Mouse (Mus musculus): ENCODE results near the gene Crcp. TPM values are rescaled to one million over a fixed set of nuclear protein-coding genes. Genes with fewer than 3 reads are reported as not detected.

The Crcp gene
- polyA plus RNA-seq, 1 experiment from 2014 or later = 37.0 TPM

DNA sequence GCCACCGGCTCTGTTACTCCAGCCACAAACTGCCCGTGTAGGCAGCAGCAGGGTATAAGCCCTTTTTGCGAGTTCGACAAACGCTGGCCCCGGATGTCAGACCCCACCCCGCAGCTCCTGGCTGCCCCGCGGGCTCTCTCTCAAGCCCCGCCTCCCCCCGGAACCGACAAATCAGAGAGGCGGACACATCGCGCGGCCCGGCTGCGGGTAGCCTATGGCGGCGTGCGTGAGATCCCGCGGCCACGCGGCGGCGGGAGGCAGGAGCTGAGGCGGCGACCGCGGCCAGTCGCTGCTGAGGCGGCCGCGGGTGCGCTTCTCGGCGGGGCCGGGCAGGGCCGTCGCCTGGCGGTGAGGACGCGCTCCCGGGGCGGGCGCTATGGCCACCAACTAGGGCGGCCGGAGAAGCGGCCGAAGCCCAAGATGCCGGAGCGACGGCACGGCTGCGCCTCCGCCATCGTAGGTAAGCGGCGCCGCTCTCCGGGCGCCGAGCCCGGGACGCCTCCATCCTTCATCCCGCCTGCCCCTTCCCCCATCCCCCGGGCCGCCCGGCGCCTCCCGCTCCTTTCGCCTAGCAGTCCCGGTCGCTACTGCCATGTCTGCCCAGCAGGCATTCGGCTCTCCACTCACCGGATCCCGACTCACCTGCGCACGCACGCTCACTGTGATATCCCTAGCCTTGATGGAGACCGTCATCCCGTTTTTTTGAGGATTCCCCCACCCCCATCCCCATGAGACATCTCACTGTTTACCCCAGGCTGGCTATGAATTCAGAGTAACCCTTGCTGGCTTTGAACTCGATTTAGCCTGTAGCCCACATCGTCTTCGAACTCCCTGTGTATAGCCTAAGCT, 50.3 kb downstream of the Crcp start:
- H3K4me2 ChIP-seq (ENCODE audit: low read depth, low read length) = peak overlapping the region; percentile 82
- WGBS = 1% methylated on average over 76 of the region's 86 CpGs
- H3K4me1 ChIP-seq (replicated peaks; ENCODE audit: control insufficient read depth, insufficient read depth, low read length) = peaks cover 13% of the 10 kb centered on the region
- peak overlapping the region; percentile 59 for H3K4me3 ChIP-seq (ENCODE audit: low read length)
- 0 out of 2 replicates have a peak, but pooled peaks cover 2% of the 10 kb centered on the region for H3K9me3 ChIP-seq (ENCODE audit: control insufficient read depth, low read length)
- peak; percentile 98 for ATAC-seq (ENCODE audit: low read depth)
- H3K9ac ChIP-seq (ENCODE audit: low read length) = peak overlapping the region; percentile 69
- peak overlapping the region; percentile 30; the same call in 1 of the 2 replicates for H3K27ac ChIP-seq (ENCODE audit: low read length)
- H3K36me3 ChIP-seq (ENCODE audit: control insufficient read depth, insufficient read depth, low read length) = no peaks in the 10 kb centered on the region
- H3K27me3 ChIP-seq (ENCODE audit: control insufficient read depth, insufficient read depth, low read depth, low read length) = no peaks in the 10 kb centered on the region

DNA sequence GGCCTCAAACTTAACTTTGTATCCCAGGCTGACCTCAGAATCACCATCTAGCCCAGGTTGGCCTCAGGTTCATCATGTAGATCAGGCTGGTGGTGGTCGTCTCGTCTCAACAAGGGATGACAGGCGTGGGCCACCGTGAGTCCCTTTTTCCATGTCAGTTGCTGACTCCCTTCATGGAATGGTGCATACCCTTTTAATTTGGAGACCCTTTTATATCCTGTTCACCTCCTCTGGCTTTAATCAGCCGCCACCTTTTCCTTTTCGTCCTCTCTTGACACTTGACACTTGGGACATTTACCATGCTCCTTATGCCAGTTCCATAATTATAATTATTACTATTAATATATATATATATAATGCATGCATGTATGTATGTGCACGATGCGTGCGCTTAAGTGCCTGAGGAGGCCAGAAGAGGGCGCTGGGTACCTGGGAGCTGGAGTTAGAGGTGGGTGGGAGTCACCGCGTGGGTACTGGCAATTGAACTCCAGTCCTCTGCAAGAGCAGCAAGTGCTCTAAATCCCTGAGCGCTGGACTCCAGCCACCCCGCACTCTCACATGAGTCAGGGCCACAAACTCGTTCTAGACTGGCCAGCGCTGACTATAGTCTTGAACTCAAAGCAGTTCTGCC, 51.1 kb downstream of the Crcp start:
- Histone ChIP-seq H3K4me2 (ENCODE audit: low read depth, low read length) (peak overlapping the region; percentile 82), H3K9me3 (ENCODE audit: control insufficient read depth, low read length) (0 out of 2 replicates have a peak, but pooled peaks cover 2% of the 10 kb centered on the region), H3K36me3 (ENCODE audit: control insufficient read depth, insufficient read depth, low read length) (no peaks in the 10 kb centered on the region), H3K27me3 (ENCODE audit: control insufficient read depth, insufficient read depth, low read depth, low read length) (no peaks in the 10 kb centered on the region), H3K9ac (ENCODE audit: low read length) (peak overlapping the region; percentile 69), H3K4me1 (replicated peaks; ENCODE audit: control insufficient read depth, insufficient read depth, low read length) (peaks cover 13% of the 10 kb centered on the region), H3K4me3 (ENCODE audit: low read length) (peak overlapping the region; percentile 59), H3K27ac (ENCODE audit: low read length) (no peak overlapping the region)
- ATAC-seq (ENCODE audit: low read depth) = no peak
- 70% methylated on average over 16 of the region's 16 CpGs for WGBS

DNA sequence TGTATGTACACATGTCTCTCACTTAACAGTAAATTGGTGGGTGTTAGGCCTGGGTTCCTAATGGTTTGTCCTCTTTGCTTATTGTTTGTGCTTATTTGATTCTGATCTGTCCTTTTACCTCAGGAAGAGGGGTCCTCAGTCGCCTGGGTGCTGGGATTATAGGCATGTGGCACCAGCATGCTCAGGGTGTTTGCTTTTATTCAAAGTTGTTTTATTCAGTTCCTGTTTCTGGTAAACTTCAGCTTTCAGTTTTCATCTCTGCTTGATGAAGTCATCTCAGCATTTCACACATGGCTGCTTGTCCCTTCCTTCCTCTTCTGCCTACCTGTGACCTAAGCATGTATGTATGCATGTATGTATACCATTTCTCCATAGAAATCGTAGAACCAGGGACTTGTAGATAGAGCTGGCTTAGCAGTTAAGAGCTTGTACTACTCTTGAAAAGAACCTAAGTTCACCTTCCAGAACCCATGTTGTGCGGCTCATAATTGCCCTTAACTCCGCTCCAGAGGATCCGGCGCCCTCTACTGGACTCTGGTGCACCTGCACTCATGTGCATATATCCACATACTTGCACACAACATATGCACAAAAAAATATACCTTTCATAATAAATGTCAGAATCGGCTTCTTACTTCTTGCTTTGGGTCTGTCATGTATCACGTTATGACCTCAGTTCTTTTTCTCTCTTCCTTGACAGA, 52.2 kb downstream of the Crcp start:
- 0 out of 2 replicates have a peak, but pooled peaks cover 2% of the 10 kb centered on the region for H3K9me3 ChIP-seq (ENCODE audit: control insufficient read depth, low read length)
- WGBS = 94% methylated on average over 8 of the region's 8 CpGs
- no peaks in the 10 kb centered on the region for H3K27me3 ChIP-seq (ENCODE audit: control insufficient read depth, insufficient read depth, low read depth, low read length)
- no peaks in the 10 kb centered on the region for H3K36me3 ChIP-seq (ENCODE audit: control insufficient read depth, insufficient read depth, low read length)
- no peak overlapping the region for H3K9ac ChIP-seq (ENCODE audit: low read length)
- H3K4me2 ChIP-seq (ENCODE audit: low read depth, low read length) = no peak overlapping the region
- H3K4me3 ChIP-seq (ENCODE audit: low read length) = no peak overlapping the region
- H3K4me1 ChIP-seq (replicated peaks; ENCODE audit: control insufficient read depth, insufficient read depth, low read length) = peaks cover 13% of the 10 kb centered on the region
- no peak overlapping the region for H3K27ac ChIP-seq (ENCODE audit: low read length)
- no peak for ATAC-seq (ENCODE audit: low read depth)

DNA sequence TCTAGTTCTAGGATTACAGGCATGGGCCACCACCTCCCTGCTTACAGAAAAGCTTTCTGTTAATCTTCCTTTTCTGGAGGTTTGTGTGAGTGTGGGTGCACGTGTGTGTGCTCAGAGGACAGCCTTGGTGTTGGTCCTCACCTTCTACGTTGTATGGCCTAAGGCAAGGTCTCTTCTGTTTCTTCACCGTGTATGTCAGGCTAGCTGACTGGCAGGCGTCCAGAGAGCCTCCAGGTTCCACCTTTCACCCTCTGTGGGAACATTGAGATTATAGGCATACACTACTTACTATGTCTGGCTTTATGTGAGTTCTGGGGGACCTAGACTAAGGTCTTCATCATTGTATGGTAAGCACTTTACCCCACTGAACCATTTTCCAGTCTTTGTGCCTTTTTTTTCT, 53.3 kb downstream of the Crcp start:
- H3K4me3 ChIP-seq (ENCODE audit: low read length) = no peak overlapping the region
- no peaks in the 10 kb centered on the region for H3K27me3 ChIP-seq (ENCODE audit: control insufficient read depth, insufficient read depth, low read depth, low read length)
- H3K4me1 ChIP-seq (replicated peaks; ENCODE audit: control insufficient read depth, insufficient read depth, low read length) = peaks cover 13% of the 10 kb centered on the region
- H3K4me2 ChIP-seq (ENCODE audit: low read depth, low read length) = no peak overlapping the region
- no peak overlapping the region for H3K9ac ChIP-seq (ENCODE audit: low read length)
- no peak for ATAC-seq (ENCODE audit: low read depth)
- no peaks in the 10 kb centered on the region for H3K36me3 ChIP-seq (ENCODE audit: control insufficient read depth, insufficient read depth, low read length)
- H3K9me3 ChIP-seq (ENCODE audit: control insufficient read depth, low read length) = 0 out of 2 replicates have a peak, but pooled peaks cover 2% of the 10 kb centered on the region
- H3K27ac ChIP-seq (ENCODE audit: low read length) = no peak overlapping the region
- 73% methylated on average over 4 of the region's 4 CpGs for WGBS

DNA sequence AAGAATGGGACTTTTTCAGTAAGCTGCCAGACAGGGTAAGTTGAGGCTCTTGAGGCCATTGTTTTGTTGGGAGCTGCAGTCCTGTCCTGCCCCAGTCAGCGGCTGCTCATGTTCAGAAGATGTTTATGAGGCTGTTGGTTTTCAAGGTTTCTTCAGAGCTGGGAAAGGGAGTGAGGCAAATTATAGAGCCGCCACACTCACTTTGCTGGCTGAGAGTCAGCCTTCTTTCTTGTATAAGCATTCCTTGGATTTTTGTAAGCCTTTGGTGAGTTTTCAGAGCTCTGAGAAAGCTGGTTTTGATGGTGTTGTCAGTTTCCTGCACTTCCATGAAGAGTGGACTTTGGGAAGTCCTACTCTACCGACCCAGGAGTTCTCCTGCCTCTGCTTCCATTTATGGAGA, 55.2 kb downstream of the Crcp start:
- H3K9me3 ChIP-seq (ENCODE audit: control insufficient read depth, low read length) = 0 out of 2 replicates have a peak, but pooled peaks cover 2% of the 10 kb centered on the region
- no peak for ATAC-seq (ENCODE audit: low read depth)
- H3K27ac ChIP-seq (ENCODE audit: low read length) = peak overlapping the region; percentile 9; the same call in 1 of the 2 replicates
- H3K27me3 ChIP-seq (ENCODE audit: control insufficient read depth, insufficient read depth, low read depth, low read length) = no peaks in the 10 kb centered on the region
- no peaks in the 10 kb centered on the region for H3K36me3 ChIP-seq (ENCODE audit: control insufficient read depth, insufficient read depth, low read length)
- H3K4me1 ChIP-seq (replicated peaks; ENCODE audit: control insufficient read depth, insufficient read depth, low read length) = peaks cover 9% of the 10 kb centered on the region; the same call in 1 of the 2 replicates
- H3K9ac ChIP-seq (ENCODE audit: low read length) = no peak overlapping the region
- no peak overlapping the region for H3K4me2 ChIP-seq (ENCODE audit: low read depth, low read length)
- 63% methylated on average over 3 of the region's 3 CpGs for WGBS
- H3K4me3 ChIP-seq (ENCODE audit: low read length) = no peak overlapping the region

DNA sequence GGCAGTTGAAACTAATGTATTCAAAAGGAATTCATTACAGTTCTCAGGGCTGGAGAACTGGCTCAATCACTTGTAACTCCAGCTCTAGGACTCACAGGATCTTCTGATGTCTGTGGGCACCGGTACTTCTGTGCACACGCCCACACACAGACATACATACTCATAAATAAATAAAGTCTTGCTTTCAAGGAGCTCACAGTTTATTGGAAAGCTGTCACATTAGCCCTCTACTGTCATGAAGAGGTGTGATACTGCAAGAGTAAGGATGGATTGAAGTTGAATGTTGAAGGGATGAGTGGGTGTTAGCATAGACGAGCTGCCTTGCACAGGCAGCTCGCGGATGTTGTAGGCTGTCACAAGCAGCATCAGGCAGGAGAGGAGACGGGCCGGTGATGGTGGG, 58.9 kb downstream of the Crcp start:
- Histone ChIP-seq H3K27me3 (ENCODE audit: control insufficient read depth, insufficient read depth, low read depth, low read length) (no peaks in the 10 kb centered on the region), H3K9me3 (ENCODE audit: control insufficient read depth, low read length) (no peaks in the 10 kb centered on the region), H3K36me3 (ENCODE audit: control insufficient read depth, insufficient read depth, low read length) (no peaks in the 10 kb centered on the region), H3K9ac (ENCODE audit: low read length) (no peak overlapping the region), H3K27ac (ENCODE audit: low read length) (no peak overlapping the region), H3K4me3 (ENCODE audit: low read length) (no peak overlapping the region), H3K4me1 (replicated peaks; ENCODE audit: control insufficient read depth, insufficient read depth, low read length) (peaks cover 4% of the 10 kb centered on the region; the same call in 1 of the 2 replicates), H3K4me2 (ENCODE audit: low read depth, low read length) (no peak overlapping the region)
- ATAC-seq (ENCODE audit: low read depth) = no peak
- WGBS = 65% methylated on average over 7 of the region's 7 CpGs

DNA sequence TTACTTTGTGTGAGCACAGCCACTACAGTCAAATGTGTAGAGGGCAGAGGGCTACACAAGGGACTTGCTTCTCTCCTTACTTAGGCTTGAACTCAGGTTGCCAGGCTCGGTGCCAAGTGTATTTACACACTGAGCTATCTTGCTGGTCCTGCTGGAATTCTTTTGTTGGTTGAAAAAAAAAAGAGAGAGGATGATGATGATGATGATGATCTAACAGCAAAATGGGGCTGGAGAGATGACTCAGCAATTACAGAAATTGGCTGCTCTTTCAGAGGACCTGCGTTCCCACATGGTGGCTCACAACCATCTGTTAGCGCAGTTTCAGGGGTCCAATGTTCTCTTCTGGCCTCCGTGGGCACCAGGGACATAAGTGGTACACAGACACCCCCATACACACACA, 59.5 kb downstream of the Crcp start:
- ATAC-seq (ENCODE audit: low read depth) = no peak
- H3K27ac ChIP-seq (ENCODE audit: low read length) = no peak overlapping the region
- H3K36me3 ChIP-seq (ENCODE audit: control insufficient read depth, insufficient read depth, low read length) = no peaks in the 10 kb centered on the region
- no peaks in the 10 kb centered on the region for H3K27me3 ChIP-seq (ENCODE audit: control insufficient read depth, insufficient read depth, low read depth, low read length)
- H3K4me1 ChIP-seq (replicated peaks; ENCODE audit: control insufficient read depth, insufficient read depth, low read length) = peaks cover 4% of the 10 kb centered on the region; the same call in 1 of the 2 replicates
- no peak overlapping the region for H3K4me2 ChIP-seq (ENCODE audit: low read depth, low read length)
- no peaks in the 10 kb centered on the region for H3K9me3 ChIP-seq (ENCODE audit: control insufficient read depth, low read length)
- H3K4me3 ChIP-seq (ENCODE audit: low read length) = no peak overlapping the region
- H3K9ac ChIP-seq (ENCODE audit: low read length) = no peak overlapping the region
- 81% methylated on average over 4 of the region's 4 CpGs for WGBS

DNA sequence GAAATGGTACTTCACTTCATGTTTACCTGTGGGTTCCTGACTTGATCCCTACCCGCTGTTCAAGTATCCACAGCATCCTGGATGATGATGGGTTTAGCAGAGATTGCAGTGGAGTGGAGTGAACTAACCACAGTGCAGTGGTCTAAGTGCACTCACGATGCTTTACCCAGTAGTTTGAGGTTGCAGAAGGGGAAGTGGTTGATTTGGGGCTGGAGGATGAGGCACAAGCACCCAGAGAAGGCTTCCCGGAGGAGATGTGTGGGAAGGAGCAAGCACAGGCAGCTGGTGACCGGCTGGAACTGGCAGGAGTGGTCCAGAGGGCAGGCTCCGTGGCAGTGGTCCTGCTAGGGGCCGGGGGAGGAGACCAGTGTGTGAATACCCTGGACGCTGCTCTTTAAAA, 60.1 kb downstream of the Crcp start:
- WGBS = 57% methylated on average over 7 of the region's 7 CpGs
- no peak overlapping the region for H3K9ac ChIP-seq (ENCODE audit: low read length)
- no peaks in the 10 kb centered on the region for H3K27me3 ChIP-seq (ENCODE audit: control insufficient read depth, insufficient read depth, low read depth, low read length)
- no peaks in the 10 kb centered on the region for H3K9me3 ChIP-seq (ENCODE audit: control insufficient read depth, low read length)
- no peak overlapping the region for H3K4me2 ChIP-seq (ENCODE audit: low read depth, low read length)
- no peak overlapping the region for H3K4me3 ChIP-seq (ENCODE audit: low read length)
- no peaks in the 10 kb centered on the region for H3K36me3 ChIP-seq (ENCODE audit: control insufficient read depth, insufficient read depth, low read length)
- H3K4me1 ChIP-seq (replicated peaks; ENCODE audit: control insufficient read depth, insufficient read depth, low read length) = peaks cover under 1% of the 10 kb centered on the region; the same call in 1 of the 2 replicates
- no peak overlapping the region for H3K27ac ChIP-seq (ENCODE audit: low read length)
- no peak for ATAC-seq (ENCODE audit: low read depth)

Data from lung, embryonic 16.5 days (tissue).